Mouse (Mus musculus): ENCODE data around the gene Dag1. TPM values are rescaled to one million over a fixed set of nuclear protein-coding genes. Genes with fewer than 3 reads are reported as not detected.
A peak's percentile ranks its signal among the peaks of the same experiment; 100 is the strongest.

Gene Dag1
- polyA plus RNA-seq, 1 experiment from 2014 or later: 20.7 TPM

DNA sequence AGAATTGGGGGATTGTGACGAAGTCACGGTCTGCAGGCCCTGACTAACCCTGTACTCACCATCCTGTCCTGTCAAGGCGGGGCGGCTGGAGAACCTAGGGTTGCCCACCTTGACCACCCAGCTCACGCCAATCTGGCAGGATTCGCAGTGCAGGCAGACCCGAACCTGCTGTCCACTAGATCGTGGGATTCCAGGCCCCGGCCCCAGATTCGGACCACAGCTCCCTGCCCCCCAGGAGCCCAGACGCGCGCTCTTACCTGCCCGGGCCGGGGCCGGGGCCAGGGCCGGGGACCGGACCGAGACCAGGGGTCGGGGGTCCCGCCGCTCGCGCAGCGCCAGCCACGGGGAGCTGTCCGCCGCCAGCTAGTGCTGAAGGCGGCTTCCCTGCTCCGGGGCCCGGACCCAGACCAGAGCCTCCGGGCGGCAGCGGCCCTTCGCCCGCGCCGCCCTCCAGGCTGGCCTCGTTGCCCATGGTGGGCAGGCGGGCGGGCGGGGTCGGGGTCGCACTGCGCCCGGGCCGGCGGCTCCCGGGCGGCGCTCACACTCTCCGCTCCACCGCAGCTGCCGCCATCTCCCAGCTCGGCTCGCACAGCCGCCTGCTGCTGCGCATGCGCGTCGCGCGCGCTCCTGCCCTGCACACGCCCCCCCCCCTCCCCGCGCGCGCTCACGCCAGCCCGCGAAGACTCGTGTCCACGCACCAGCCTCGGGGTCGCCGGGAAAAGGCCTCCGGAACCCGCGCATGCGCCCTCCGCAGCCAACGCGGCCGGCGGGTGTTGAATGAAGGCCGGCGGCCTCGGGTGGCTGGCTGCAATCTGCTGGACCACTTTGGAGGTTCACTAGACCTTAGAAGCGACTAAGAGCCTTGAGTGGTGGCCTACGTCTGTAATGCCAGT, 73.7 kb downstream of the Dag1 start, which contains the start of gene Bsn:
Gene Bsn (minus strand): TSS at position 598 of the 893 bp plus-strand sequence.
- ATAC-seq: peak; percentile 30; the same call in 1 of the 2 replicates
- H3K9me3 ChIP-seq (replicated peaks): no peaks in the 10 kb centered on the region
- H3K27me3 ChIP-seq (replicated peaks): peaks cover 95% of the 10 kb centered on the region
- peak within 1 kb of the TSS; percentile 94 for H3K4me2 ChIP-seq
- peak within 1 kb of the TSS; percentile 64 for H3K4me3 ChIP-seq
- H3K9ac ChIP-seq: peak within 1 kb of the TSS; percentile 41
- WGBS (ENCODE audit: insufficient replicate concordance): 3% methylated on average over 88 of the region's 91 CpGs
- H3K4me1 ChIP-seq: peaks cover 12% of the 10 kb centered on the region
- H3K36me3 ChIP-seq: no peaks in the 10 kb centered on the region
- no peak within 1 kb of the TSS for H3K27ac ChIP-seq

DNA sequence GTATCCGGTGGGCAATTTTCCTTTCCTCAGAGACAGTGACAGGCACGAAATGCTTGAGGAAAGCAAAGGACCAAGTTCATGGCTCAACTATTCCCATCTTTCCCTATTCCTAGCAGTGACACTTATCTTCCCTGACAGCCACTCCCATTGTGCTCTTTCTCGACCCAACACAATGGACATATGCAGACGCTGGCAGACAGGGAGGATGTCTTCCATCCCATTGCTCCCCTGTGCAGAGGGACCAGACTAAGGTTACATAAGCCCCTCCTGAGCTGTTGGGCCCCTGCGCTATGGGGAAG, 74.3 kb downstream of the Dag1 start:
- Histone ChIP-seq H3K4me1 (peaks cover 12% of the 10 kb centered on the region), H3K4me2 (peak overlapping the region; percentile 94), H3K9me3 (replicated peaks) (no peaks in the 10 kb centered on the region), H3K9ac (no peak overlapping the region), H3K36me3 (no peaks in the 10 kb centered on the region), H3K27me3 (replicated peaks) (peaks cover 95% of the 10 kb centered on the region), H3K4me3 (no peak overlapping the region), H3K27ac (no peak overlapping the region)
- WGBS (ENCODE audit: insufficient replicate concordance): 38% methylated on average over 5 of the region's 5 CpGs
- ATAC-seq: no peak

DNA sequence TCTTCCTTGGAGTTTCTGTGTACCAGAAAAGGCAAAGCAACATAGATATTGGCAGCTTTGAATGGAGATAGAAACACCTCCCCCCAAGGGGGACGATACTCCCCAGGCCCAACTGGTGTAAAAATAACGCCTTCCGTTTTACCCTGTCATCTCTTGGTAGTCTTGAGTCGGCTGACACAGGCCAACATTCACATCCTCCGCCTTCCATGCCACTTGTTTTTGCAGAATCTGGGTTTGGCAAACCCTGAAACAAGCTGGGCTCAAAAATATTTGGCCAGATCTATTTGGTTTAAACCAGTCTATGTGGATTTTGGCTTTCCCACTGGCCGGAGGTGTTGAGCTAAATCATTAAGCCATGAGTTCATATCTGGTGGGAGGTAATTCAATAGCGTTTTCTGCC, 74.7 kb downstream of the Dag1 start:
- no peaks in the 10 kb centered on the region for H3K9me3 ChIP-seq (replicated peaks)
- H3K27me3 ChIP-seq (replicated peaks): peaks cover 91% of the 10 kb centered on the region
- no peak for ATAC-seq
- H3K27ac ChIP-seq: no peak overlapping the region
- no peak overlapping the region for H3K4me2 ChIP-seq
- WGBS (ENCODE audit: insufficient replicate concordance): 70% methylated on average over 7 of the region's 7 CpGs
- H3K4me3 ChIP-seq: no peak overlapping the region
- no peak overlapping the region for H3K9ac ChIP-seq
- peaks cover 12% of the 10 kb centered on the region for H3K4me1 ChIP-seq
- no peaks in the 10 kb centered on the region for H3K36me3 ChIP-seq

DNA sequence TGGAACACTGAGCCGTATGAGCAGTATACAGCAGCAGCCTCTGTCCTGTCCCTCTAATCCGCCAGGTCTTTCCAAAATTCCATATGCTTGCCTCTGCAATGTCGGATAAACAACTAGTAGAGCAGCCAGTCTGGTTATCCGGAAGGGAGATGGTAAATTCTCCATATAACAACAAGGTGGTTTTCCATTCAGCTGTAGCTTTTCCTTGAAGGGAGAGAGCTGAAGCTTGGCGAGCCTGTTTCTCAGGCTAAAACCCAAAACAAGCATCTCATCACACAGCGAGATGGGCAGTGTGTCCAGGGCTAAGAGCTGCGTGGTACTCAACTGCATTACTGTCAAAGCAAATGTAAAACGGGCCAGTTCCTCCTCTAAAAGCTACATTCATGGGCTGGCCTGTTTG, 75.2 kb downstream of the Dag1 start:
- no peaks in the 10 kb centered on the region for H3K9me3 ChIP-seq (replicated peaks)
- peaks cover 12% of the 10 kb centered on the region for H3K4me1 ChIP-seq
- no peak for ATAC-seq
- 60% methylated on average over 8 of the region's 8 CpGs for WGBS (ENCODE audit: insufficient replicate concordance)
- no peak overlapping the region for H3K4me2 ChIP-seq
- no peaks in the 10 kb centered on the region for H3K36me3 ChIP-seq
- no peak overlapping the region for H3K4me3 ChIP-seq
- no peak overlapping the region for H3K9ac ChIP-seq
- H3K27ac ChIP-seq: no peak overlapping the region
- H3K27me3 ChIP-seq (replicated peaks): peaks cover 86% of the 10 kb centered on the region

DNA sequence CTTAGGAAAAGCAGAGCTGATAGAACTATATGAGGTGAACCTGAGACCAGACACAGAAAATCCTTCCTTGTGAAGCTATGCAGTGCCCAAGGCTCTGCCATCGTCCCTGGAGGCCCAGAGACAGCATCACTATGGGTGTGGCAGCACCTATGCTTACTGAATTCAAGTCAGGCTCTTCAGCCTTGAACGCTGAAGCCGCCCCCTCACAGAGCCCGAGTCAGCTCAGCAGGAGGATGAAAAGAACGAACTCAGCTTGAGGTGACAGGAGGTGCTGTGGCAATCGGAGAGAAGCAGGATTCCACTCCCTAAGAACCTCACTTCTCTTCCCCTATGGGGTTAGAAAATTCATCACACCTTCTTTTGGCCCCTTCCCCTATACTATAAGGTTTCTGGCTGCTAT, 76.1 kb downstream of the Dag1 start:
- H3K27me3 ChIP-seq (replicated peaks): peaks cover 77% of the 10 kb centered on the region
- WGBS (ENCODE audit: insufficient replicate concordance): 28% methylated on average over 6 of the region's 6 CpGs
- H3K36me3 ChIP-seq: no peaks in the 10 kb centered on the region
- no peak overlapping the region for H3K4me2 ChIP-seq
- H3K4me3 ChIP-seq: no peak overlapping the region
- ATAC-seq: no peak
- H3K4me1 ChIP-seq: peaks cover 12% of the 10 kb centered on the region
- H3K9ac ChIP-seq: no peak overlapping the region
- H3K27ac ChIP-seq: no peak overlapping the region
- H3K9me3 ChIP-seq (replicated peaks): no peaks in the 10 kb centered on the region

DNA sequence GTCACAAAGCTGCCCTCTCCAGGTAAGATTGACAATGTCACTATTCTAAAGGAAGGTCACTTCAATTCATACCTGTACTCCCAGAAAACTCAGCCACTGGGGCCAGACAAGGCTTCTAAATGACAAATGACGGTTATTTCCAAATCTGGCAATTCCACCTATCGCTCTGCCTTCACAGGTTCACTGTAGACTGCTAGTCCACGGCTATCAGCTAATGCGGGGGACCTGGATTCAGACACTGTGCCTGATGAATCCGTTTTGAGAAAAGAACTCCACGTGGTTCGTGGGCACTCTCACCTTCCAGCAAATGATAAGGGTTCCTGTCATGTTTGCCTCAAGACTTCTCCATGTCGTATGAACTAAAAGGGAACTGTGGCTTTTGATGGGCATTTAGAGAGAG, 78.0 kb downstream of the Dag1 start:
- Histone ChIP-seq H3K9ac (no peak overlapping the region), H3K9me3 (replicated peaks) (no peaks in the 10 kb centered on the region), H3K27me3 (replicated peaks) (peaks cover 58% of the 10 kb centered on the region), H3K27ac (no peak overlapping the region), H3K36me3 (no peaks in the 10 kb centered on the region), H3K4me2 (no peak overlapping the region), H3K4me3 (no peak overlapping the region), H3K4me1 (peaks cover 12% of the 10 kb centered on the region)
- no peak for ATAC-seq
- 55% methylated on average over 8 of the region's 8 CpGs for WGBS (ENCODE audit: insufficient replicate concordance)

DNA sequence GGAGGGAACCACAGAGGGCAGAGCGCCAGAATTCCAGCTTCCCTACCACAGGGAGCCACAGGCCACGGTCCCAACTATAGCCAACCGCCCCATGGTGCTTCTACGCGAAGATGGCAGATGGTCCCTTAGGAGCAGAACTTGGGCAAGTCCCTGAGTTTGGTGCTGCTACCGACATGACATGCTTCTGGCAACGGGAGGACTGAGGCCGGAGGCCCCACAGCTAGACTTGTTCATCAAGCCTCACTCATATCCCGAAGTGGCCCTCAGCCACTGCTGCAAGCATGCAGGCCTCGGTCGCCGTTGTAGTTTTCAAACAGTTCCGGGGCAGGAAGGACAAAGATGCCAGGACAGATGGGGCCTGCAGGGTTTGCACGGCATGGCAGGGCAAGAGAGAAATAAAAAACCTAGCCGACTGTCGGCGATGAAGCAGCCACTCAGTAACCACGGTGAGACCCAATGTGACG, 80.2 kb downstream of the Dag1 start:
- ATAC-seq: no peak
- Histone ChIP-seq H3K27me3 (replicated peaks) (peaks cover 36% of the 10 kb centered on the region), H3K4me3 (no peak overlapping the region), H3K36me3 (no peaks in the 10 kb centered on the region), H3K9me3 (replicated peaks) (no peaks in the 10 kb centered on the region), H3K4me1 (0 out of 2 replicates have a peak, but pooled peaks cover 6% of the 10 kb centered on the region), H3K9ac (no peak overlapping the region), H3K27ac (no peak overlapping the region), H3K4me2 (no peak overlapping the region)
- WGBS (ENCODE audit: insufficient replicate concordance): 77% methylated on average over 19 of the region's 19 CpGs

DNA sequence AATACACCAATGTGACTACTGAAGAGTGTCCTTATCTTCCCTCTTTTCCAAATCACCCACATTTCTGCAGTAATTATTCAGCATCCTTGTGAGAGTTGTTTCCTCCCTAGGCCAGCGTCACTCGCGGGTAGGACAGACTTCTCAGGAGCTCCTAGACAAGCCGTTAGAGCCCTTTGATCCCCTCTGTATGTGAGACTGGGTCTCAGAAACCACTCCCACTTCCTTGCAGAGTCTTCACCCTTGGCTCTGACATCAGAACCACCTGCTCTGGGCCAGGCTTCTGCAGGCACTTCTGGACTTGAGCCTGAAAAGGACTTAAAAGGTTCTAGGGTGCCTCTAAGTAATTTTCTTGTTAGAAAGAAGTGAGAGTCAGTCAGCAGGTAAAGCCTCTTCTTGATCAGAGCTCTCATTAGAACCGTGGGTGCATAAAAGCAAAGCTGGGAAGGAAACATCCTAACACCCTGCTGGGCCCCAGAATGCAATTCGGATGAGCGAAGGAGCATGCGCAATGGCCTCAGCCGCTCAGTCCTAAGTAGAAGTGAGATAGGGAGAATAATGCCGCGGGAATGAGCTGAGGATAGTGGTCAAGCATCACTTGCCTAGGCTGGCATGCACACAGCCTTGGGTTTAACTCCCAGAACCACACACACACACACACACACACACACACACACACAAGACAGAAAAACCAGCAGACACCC, 80.8 kb downstream of the Dag1 start:
- WGBS (ENCODE audit: insufficient replicate concordance): 61% methylated on average over 11 of the region's 11 CpGs
- H3K36me3 ChIP-seq: no peaks in the 10 kb centered on the region
- H3K27me3 ChIP-seq (replicated peaks): peaks cover 35% of the 10 kb centered on the region
- H3K9me3 ChIP-seq (replicated peaks): no peaks in the 10 kb centered on the region
- H3K9ac ChIP-seq: no peak overlapping the region
- no peak for ATAC-seq
- H3K27ac ChIP-seq: no peak overlapping the region
- H3K4me1 ChIP-seq: 0 out of 2 replicates have a peak, but pooled peaks cover 6% of the 10 kb centered on the region
- no peak overlapping the region for H3K4me3 ChIP-seq
- no peak overlapping the region for H3K4me2 ChIP-seq

DNA sequence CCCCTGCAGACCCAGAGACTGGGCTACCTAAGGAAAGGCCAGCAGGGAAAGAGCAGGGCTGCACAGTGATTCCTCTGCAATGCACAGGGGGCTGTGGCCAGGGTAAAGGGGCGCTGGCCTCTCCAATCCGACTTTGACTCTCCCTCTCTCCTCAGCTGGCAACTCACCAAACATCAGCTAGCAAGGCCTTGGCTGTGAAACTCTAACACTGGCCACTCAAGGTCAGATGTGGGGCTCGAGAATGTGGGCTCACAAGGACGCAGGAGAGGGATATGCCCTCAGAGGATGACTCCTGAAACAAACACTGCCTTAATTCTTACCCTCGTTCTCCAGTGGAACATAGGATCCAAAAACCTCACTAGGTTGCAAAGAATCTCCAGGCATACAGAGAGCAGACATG, 85.4 kb downstream of the Dag1 start:
- Histone ChIP-seq H3K9me3 (replicated peaks) (no peaks in the 10 kb centered on the region), H3K27ac (no peak overlapping the region), H3K4me3 (no peak overlapping the region), H3K4me1 (0 out of 2 replicates have a peak, but pooled peaks cover 6% of the 10 kb centered on the region), H3K36me3 (no peaks in the 10 kb centered on the region), H3K27me3 (replicated peaks) (peaks cover 7% of the 10 kb centered on the region; the same call in 1 of the 2 replicates), H3K4me2 (no peak overlapping the region), H3K9ac (no peak overlapping the region)
- 50% methylated on average over 5 of the region's 5 CpGs for WGBS (ENCODE audit: insufficient replicate concordance)
- ATAC-seq: no peak

DNA sequence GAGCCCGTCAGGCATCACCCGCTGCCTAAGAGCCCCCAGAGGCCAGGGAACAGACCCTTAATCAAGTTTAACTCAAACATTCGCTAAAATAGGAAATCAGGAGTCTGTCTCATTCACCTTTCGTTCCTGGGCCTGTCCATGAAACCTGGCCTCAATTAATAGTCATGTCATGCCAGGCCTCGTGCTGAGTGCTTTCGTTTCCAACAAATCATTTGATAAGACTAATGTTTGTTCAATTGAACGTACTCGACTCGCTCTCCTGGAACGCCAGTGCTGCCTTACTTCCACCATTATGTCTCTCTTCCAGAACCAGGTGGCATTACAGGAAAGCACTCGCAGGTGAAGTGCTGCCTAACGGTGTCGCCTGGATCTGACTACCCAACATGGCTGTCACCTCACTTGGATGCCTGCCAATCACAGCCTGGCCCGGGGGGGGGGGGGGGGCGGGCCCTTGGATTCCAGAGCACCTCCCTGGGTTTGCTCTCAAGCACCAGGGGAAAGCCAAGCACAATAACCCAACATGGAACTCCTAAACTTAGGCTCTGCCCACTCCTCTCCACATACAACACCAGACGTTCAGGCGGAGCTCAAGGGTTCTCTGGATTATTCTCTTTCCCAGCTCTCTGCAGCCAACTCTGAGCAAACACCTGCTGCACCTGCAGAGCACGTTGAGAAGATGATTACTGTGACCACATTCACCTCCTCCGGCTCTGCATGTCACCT, 88.5 kb downstream of the Dag1 start:
- 66% methylated on average over 19 of the region's 19 CpGs for WGBS (ENCODE audit: insufficient replicate concordance)
- Histone ChIP-seq H3K27me3 (replicated peaks) (peaks cover 8% of the 10 kb centered on the region; the same call in 1 of the 2 replicates), H3K4me2 (no peak overlapping the region), H3K4me3 (no peak overlapping the region), H3K4me1 (0 out of 2 replicates have a peak, but pooled peaks cover 6% of the 10 kb centered on the region), H3K36me3 (no peaks in the 10 kb centered on the region), H3K9ac (no peak overlapping the region), H3K27ac (no peak overlapping the region), H3K9me3 (replicated peaks) (no peaks in the 10 kb centered on the region)
- no peak for ATAC-seq

DNA sequence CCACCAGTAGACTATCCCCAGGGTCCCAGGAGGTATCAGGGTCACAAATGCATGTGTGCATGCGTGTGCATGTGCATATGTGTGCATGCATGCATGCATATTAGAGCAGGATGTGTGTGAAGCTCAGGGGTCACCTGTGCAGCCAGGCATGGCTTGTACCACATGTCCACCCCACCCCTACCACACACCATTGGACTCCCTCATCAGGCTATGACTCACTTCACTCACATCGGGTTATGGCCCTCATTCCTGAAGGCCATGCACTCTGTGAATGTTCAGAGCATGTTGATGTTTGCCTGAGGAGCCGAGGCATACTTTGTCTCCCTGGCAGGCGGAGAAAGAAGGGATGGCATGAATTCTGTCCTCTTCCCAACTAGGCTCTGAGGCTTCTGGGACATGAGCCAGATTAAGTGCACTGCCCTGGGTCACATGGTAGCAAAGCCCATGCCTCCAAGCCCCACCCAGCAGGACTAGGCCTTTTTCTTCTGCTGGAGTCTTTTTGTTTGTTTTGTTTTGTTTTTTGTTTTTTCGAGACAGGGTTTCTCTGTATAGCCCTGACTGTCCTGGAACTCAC, 90.9 kb downstream of the Dag1 start:
- no peaks in the 10 kb centered on the region for H3K4me1 ChIP-seq
- no peak overlapping the region for H3K4me2 ChIP-seq
- H3K9ac ChIP-seq: no peak overlapping the region
- no peaks in the 10 kb centered on the region for H3K9me3 ChIP-seq (replicated peaks)
- 66% methylated on average over 5 of the region's 5 CpGs for WGBS (ENCODE audit: insufficient replicate concordance)
- no peak overlapping the region for H3K27ac ChIP-seq
- no peaks in the 10 kb centered on the region for H3K36me3 ChIP-seq
- no peak overlapping the region for H3K4me3 ChIP-seq
- 0 out of 2 replicates have a peak, but pooled peaks cover 2% of the 10 kb centered on the region for H3K27me3 ChIP-seq (replicated peaks)
- ATAC-seq: no peak
